Mouse (Mus musculus) MEL (cell line): Measurements from ENCODE around the gene Skor1. TPM values are rescaled to one million over a fixed set of nuclear protein-coding genes. Genes with fewer than 3 reads are reported as not detected.
A peak's percentile ranks its signal among the peaks of the same experiment; 100 is the strongest.

Experiments
- DNase-seq: peaks from one replicate; pipeline ENCODE4 v3.0.0; 2011; ENCODE audit warnings: low read depth, low spot score
- H3K27ac ChIP-seq: 2 replicates; pipeline ENCODE4 v1.5.1; 2012; ENCODE audit warnings: low read depth, mild to moderate bottlenecking, control low read depth, low read length, moderate library complexity; ENCODE audit not compliant: control insufficient read depth
- H3K27me3 ChIP-seq, 2 experiments: fragments of 150-350 bp in 1 of 2; sonication (generic) in 1 of 2; 2 replicates each; pipeline ENCODE4 v1.6.1; 2012; ENCODE audit warnings: low read length in 2 of 2, mild to moderate bottlenecking in 2 of 2, improper control_type of control experiment in 1 of 2, moderate library complexity in 1 of 2; ENCODE audit not compliant: insufficient read depth in 2 of 2, control insufficient read depth in 1 of 2
- H3K36me3 ChIP-seq, 2 experiments: 2 replicates each; pipeline ENCODE4 v1.6.1; 2012 to 2014; ENCODE audit warnings: low read length in 2 of 2, improper control_type of control experiment in 1 of 2, inconsistent platforms in 1 of 2, mild to moderate bottlenecking in 1 of 2; ENCODE audit not compliant: insufficient read depth in 2 of 2, control insufficient read depth in 1 of 2
- H3K4me1 ChIP-seq, 2 experiments: fragments of 150-350 bp in 1 of 2; sonication (generic) in 1 of 2; 2 replicates each; pipeline ENCODE4 v1.6.1; 2012; ENCODE audit warnings: low read length in 2 of 2, improper control_type of control experiment in 1 of 2, mild to moderate bottlenecking in 1 of 2; ENCODE audit not compliant: insufficient read depth in 2 of 2, control insufficient read depth in 1 of 2
- H3K4me3 ChIP-seq, 2 experiments: fragments of 150-350 bp in 1 of 2; sonication (generic) in 1 of 2; 2 replicates each; pipeline ENCODE4 v1.5.1; 2012; ENCODE audit warnings: low read depth in 2 of 2, low read length in 2 of 2, mild to moderate bottlenecking in 2 of 2, moderate library complexity in 2 of 2, control low read depth in 1 of 2, improper control_type of control experiment in 1 of 2; ENCODE audit not compliant: control insufficient read depth in 1 of 2, insufficient read depth in 1 of 2
- H3K79me2 ChIP-seq: 2 replicates; pipeline ENCODE4 v1.6.1; 2012; ENCODE audit warnings: mild to moderate bottlenecking, low read length, moderate library complexity; ENCODE audit not compliant: control insufficient read depth, poor library complexity, insufficient read depth
- H3K9ac ChIP-seq: 2 replicates; pipeline ENCODE4 v1.6.1; 2012; ENCODE audit warnings: low read depth, mild to moderate bottlenecking, control low read depth, low read length, moderate library complexity; ENCODE audit not compliant: control insufficient read depth, poor library complexity, severe bottlenecking
- H3K9me3 ChIP-seq: fragments of 150-350 bp; sonication (generic); replicated peaks from 2 replicates; pipeline ENCODE4 v1.6.1; 2012; ENCODE audit warnings: mild to moderate bottlenecking, low read length, improper control_type of control experiment, moderate library complexity; ENCODE audit not compliant: insufficient read depth
- CHD1 ChIP-seq: IDR thresholded peaks from 2 replicates; pipeline ENCODE4 v1.6.1; 2012; ENCODE audit warnings: low read depth, mild to moderate bottlenecking, inconsistent platforms, low read length, improper control_type of control experiment
- CTCF ChIP-seq, 3 experiments: IDR thresholded peaks in 2 of 3; conservative IDR thresholded peaks in 1 of 3; 2 replicates each; pipeline ENCODE4 v1.5.1; 2011 to 2012; ENCODE audit warnings: low read length in 3 of 3, low read depth in 2 of 3, mild to moderate bottlenecking in 2 of 3, improper control_type of control experiment in 1 of 3, inconsistent platforms in 1 of 3, mixed read lengths in 1 of 3, moderate library complexity in 1 of 3; ENCODE audit not compliant: control insufficient read depth in 1 of 3, insufficient read depth in 1 of 3, poor library complexity in 1 of 3, severe bottlenecking in 1 of 3
- E2F4 ChIP-seq: IDR thresholded peaks from 2 replicates; pipeline ENCODE4 v1.6.1; 2011; ENCODE audit warnings: low read depth, low read length, improper control_type of control experiment, borderline replicate concordance
- ETS1 ChIP-seq: IDR thresholded peaks from 2 replicates; pipeline ENCODE4 v1.6.1; 2012; ENCODE audit warnings: low read depth, mild to moderate bottlenecking, inconsistent platforms, low read length, improper control_type of control experiment, moderate library complexity
- GABPA ChIP-seq: IDR thresholded peaks from 2 replicates; pipeline ENCODE4 v1.6.1; 2012; ENCODE audit warnings: low read depth, mild to moderate bottlenecking, inconsistent platforms, low read length, improper control_type of control experiment, moderate library complexity
- MAFK ChIP-seq: IDR thresholded peaks from 2 replicates; pipeline ENCODE4 v1.6.1; 2011; ENCODE audit warnings: low read depth, mild to moderate bottlenecking, low read length, improper control_type of control experiment, borderline replicate concordance
- MAZ ChIP-seq: IDR thresholded peaks from 2 replicates; pipeline ENCODE4 v1.6.1; 2012; ENCODE audit warnings: low read depth, mild to moderate bottlenecking, inconsistent platforms, low read length, improper control_type of control experiment
- MXI1 ChIP-seq: IDR thresholded peaks from 2 replicates; pipeline ENCODE4 v1.6.1; 2011; ENCODE audit warnings: mild to moderate bottlenecking, low read depth, low read length, improper control_type of control experiment
- MYC ChIP-seq: IDR thresholded peaks from 2 replicates; pipeline ENCODE4 v1.6.1; 2011; ENCODE audit warnings: low read depth, mild to moderate bottlenecking, low read length, improper control_type of control experiment, moderate library complexity
- NRF1 ChIP-seq: IDR thresholded peaks from 2 replicates; pipeline ENCODE4 v1.6.1; 2014; ENCODE audit warnings: low read depth, mild to moderate bottlenecking, inconsistent platforms, low read length, improper control_type of control experiment, moderate library complexity; ENCODE audit not compliant: poor library complexity, insufficient read depth, severe bottlenecking
- POLR2AphosphoS5 ChIP-seq: IDR thresholded peaks from 2 replicates; pipeline ENCODE4 v1.6.1; 2012; ENCODE audit warnings: low read depth, borderline replicate concordance, mild to moderate bottlenecking, inconsistent platforms, low read length, moderate library complexity, mixed read lengths
- RAD21 ChIP-seq: IDR thresholded peaks from 2 replicates; pipeline ENCODE4 v1.6.1; 2011; ENCODE audit warnings: mild to moderate bottlenecking, low read depth, low read length, improper control_type of control experiment
- SMC3 ChIP-seq: IDR thresholded peaks from 2 replicates; pipeline ENCODE4 v1.6.1; 2011; ENCODE audit warnings: low read depth, low read length, improper control_type of control experiment
- TAL1 ChIP-seq: IDR thresholded peaks from 2 replicates; pipeline ENCODE4 v1.6.1; 2012; ENCODE audit warnings: mild to moderate bottlenecking, inconsistent platforms, low read length, moderate library complexity, mixed read lengths
- TBP ChIP-seq: IDR thresholded peaks from 2 replicates; pipeline ENCODE4 v1.8.0; 2011; ENCODE audit warnings: low read depth, low read length, improper control_type of control experiment
- TCF12 ChIP-seq: IDR thresholded peaks from 2 replicates; pipeline ENCODE4 v1.6.1; 2014; ENCODE audit warnings: low read depth, mild to moderate bottlenecking, inconsistent platforms, low read length, improper control_type of control experiment, moderate library complexity
- USF2 ChIP-seq, 2 experiments: IDR thresholded peaks; 2 replicates each; pipeline ENCODE4 v1.6.1; 2011 to 2012; ENCODE audit warnings: improper control_type of control experiment in 2 of 2, low read length in 2 of 2, borderline replicate concordance in 1 of 2, inconsistent platforms in 1 of 2, low read depth in 1 of 2, mild to moderate bottlenecking in 1 of 2; ENCODE audit not compliant: insufficient read depth in 1 of 2
- ZC3H11A ChIP-seq: IDR thresholded peaks from 2 replicates; pipeline ENCODE4 v1.6.1; 2012; ENCODE audit warnings: low read depth, mild to moderate bottlenecking, inconsistent platforms, low read length, improper control_type of control experiment
- polyA plus RNA-seq, 2 experiments: library from polyadenylated mRNA; stranded (reverse) in 1 of 2; unstranded in 1 of 2; fragments of >175 nt in 1 of 2; fragments of >200 nt in 1 of 2; gene quantifications; 2 replicates each; pipeline versions ENCODE4 v1.2.1 to v1.2.4; 2012; ENCODE audit warnings: low replicate concordance in 2 of 2, low read depth in 1 of 2; ENCODE audit not compliant: insufficient read length in 2 of 2, insufficient read depth in 1 of 2, missing spikeins in 1 of 2
- total RNA-seq: library from RNA; depleted of rRNA; stranded (reverse); fragments of 300-350 nt; gene quantifications from 2 replicates; pipeline ENCODE4 v1.2.3, GENCODE M21; 2012

Gene Skor1
- total and polyA plus RNA-seq, 3 experiments = 0.06 TPM; not detected in 2

DNA sequence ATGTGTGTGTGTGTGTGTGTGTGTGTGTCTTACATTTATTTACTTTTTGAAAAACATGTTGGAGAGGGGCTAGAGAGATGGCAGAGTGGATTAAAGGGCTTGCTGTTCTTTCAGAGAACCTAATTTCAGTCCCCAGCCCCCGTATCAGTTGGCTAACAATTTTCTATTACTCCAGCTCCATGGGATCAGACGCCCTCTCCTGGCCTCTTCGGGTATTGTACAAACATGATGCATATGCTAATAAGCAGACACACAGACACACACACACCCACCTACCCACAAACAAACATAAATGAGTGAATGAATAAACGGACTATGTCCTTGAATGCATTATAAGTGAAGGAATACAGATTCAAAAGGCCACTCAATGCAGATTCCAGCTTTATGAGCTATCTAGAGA, 49.4 kb downstream of the Skor1 start:
- Histone ChIP-seq H3K36me3 (no peaks in the 10 kb centered on the region), H3K9me3 (no peaks in the 10 kb centered on the region), H3K27ac (no peak overlapping the region), H3K79me2 (no peaks in the 10 kb centered on the region), H3K9ac (no peak overlapping the region), H3K4me1 (no peaks in the 10 kb centered on the region), H3K27me3 (peaks cover 0 to 2% of the 10 kb centered on the region in 2 experiments; a peak in 3 of 4 replicates), H3K4me3 (no peak overlapping the region)
- TF ChIP-seq CTCF (IDR thresholded peaks at IDR 0.05 in 2 of 3, conservative IDR thresholded peaks at IDR 0.05 in 1 of 3; ENCODE audit: control insufficient read depth in 1 of 3, insufficient read depth in 1 of 3, low read depth in 2 of 3, low read length in 3 of 3, poor library complexity in 1 of 3, severe bottlenecking in 1 of 3) (peak; percentile 6 to 19 (median 13); a peak in 4 of 6 replicates), TCF12 (no peak), TBP (no peak), CHD1 (no peak), TAL1 (no peak), SMC3 (0 out of 2 replicates have a peak, but pooled peaks have one; percentile 11)
- no peak for DNase-seq

DNA sequence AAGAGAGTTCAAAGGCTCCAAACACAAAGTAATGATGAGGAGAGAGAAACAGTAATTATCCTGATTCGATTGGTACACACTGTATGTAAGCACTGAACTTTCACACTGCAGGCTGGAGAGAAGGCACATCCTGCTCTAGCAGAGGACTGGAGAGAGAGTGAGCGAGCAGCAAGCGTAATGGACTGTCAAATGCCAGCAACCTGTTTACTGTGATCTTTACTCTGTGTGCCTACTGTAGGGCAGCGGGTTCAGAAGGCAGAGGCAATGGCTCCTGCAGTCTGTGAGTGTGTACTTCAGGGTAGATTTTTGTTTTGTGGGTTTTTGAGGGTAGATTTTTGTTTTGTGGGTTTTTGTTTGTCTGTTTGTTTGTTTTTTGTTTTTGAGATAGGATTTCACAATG, 49.9 kb downstream of the Skor1 start:
- Histone ChIP-seq H3K4me3 (no peak overlapping the region), H3K9me3 (no peaks in the 10 kb centered on the region), H3K36me3 (no peaks in the 10 kb centered on the region), H3K27me3 (peaks cover 0 to 2% of the 10 kb centered on the region in 2 experiments), H3K79me2 (no peaks in the 10 kb centered on the region), H3K9ac (no peak overlapping the region), H3K4me1 (no peaks in the 10 kb centered on the region), H3K27ac (no peak overlapping the region)
- DNase-seq = no peak
- TF ChIP-seq TCF12 (no peak), ETS1 (no peak), NRF1 (no peak)

DNA sequence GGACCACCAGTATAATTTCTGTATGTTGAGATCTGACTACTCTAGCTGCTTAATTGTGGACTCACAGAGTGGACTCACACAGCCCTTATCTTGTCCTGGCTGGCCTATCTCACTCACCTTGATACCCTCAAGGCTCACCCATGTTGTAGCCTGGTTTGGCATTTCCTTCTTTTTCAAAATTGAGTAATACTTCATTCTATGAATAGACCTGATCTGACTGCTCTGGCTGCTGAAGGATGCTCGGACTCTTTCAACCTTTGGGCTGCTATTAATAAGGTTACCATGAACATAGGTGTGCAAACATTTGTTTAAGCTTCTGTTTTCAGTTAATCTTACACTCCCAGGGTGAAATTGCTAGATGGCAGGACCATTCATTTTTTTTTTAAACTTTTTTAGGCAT, 51.6 kb downstream of the Skor1 start:
- H3K79me2 ChIP-seq = no peaks in the 10 kb centered on the region
- no peak overlapping the region for H3K27ac ChIP-seq
- H3K36me3 ChIP-seq = no peaks in the 10 kb centered on the region
- H3K4me3 ChIP-seq = no peak overlapping the region
- no peaks in the 10 kb centered on the region for H3K9me3 ChIP-seq
- DNase-seq = no peak
- TF ChIP-seq MYC = no peak
- H3K9ac ChIP-seq = no peak overlapping the region
- no peaks in the 10 kb centered on the region for H3K4me1 ChIP-seq
- H3K27me3 ChIP-seq = peaks cover 0 to 2% of the 10 kb centered on the region in 2 experiments

DNA sequence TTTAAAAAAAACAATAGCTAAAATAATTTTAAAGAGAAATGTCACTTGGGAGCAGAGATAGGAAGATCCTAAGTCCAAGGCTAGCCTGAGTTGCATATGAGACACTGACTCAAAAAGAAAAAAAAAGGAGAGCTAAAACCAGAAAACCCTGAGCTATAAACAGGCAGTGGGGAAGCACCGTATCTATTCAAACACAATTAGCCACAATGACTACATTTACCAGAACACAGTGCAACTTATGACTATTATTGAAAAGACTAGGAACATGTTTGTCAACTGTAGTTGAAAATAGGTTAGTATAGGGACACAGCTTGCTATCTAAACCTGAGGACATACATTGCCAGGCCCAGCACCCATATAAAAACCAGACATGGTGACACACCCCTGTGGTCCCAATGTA, 54.7 kb downstream of the Skor1 start:
- no peak overlapping the region for H3K27ac ChIP-seq
- H3K4me3 ChIP-seq = no peak overlapping the region
- no peak for DNase-seq
- H3K27me3 ChIP-seq = peaks cover 3 to 7% of the 10 kb centered on the region in 2 experiments
- no peak for TF ChIP-seq MAZ
- TF ChIP-seq POLR2AphosphoS5 = no peak
- no peak for TF ChIP-seq GABPA
- no peak for TF ChIP-seq SMC3
- TF ChIP-seq MXI1 = no peak
- TF ChIP-seq USF2 (IDR thresholded peaks at IDR 0.05; ENCODE audit: borderline replicate concordance in 1 of 2, insufficient read depth in 1 of 2, low read depth in 1 of 2, low read length in 2 of 2) = no peak
- TF ChIP-seq RAD21 = no peak
- TF ChIP-seq NRF1 = no peak
- no peak for TF ChIP-seq E2F4
- no peak for TF ChIP-seq MAFK
- TF ChIP-seq ZC3H11A = no peak
- H3K9me3 ChIP-seq = no peaks in the 10 kb centered on the region
- H3K36me3 ChIP-seq = peaks cover 0 to 3% of the 10 kb centered on the region in 2 experiments; a peak in 1 of 4 replicates
- H3K9ac ChIP-seq = no peak overlapping the region
- H3K4me1 ChIP-seq = no peaks in the 10 kb centered on the region
- no peaks in the 10 kb centered on the region for H3K79me2 ChIP-seq
